Mouse (Mus musculus): Measurements from ENCODE around the gene Mrpl58. TPM values are rescaled to one million over a fixed set of nuclear protein-coding genes. Genes with fewer than 3 reads are reported as not detected.
A peak's percentile ranks its signal among the peaks of the same experiment; 100 is the strongest.

Gene Mrpl58
- polyA plus RNA-seq, 1 experiment = 146 TPM

- DNase-seq = peak; percentile 31
- Histone ChIP-seq H3K4me1 (ENCODE audit: control insufficient read depth, insufficient read depth, low read length) (no peaks in the 10 kb centered on the region; the same call in 1 of the 2 replicates), H3K4me3 (ENCODE audit: insufficient read depth, low read depth, low read length) (no peak overlapping the region), H3K36me3 (ENCODE audit: control insufficient read depth, insufficient read depth, low read length) (no peaks in the 10 kb centered on the region), H3K27ac (ENCODE audit: insufficient read depth, low read depth, low read length) (no peak overlapping the region), H3K27me3 (replicated peaks; ENCODE audit: control insufficient read depth, insufficient read depth, low read length) (no peaks in the 10 kb centered on the region)
- no peak for TF ChIP-seq POLR2A (IDR thresholded peaks at IDR 0.05; ENCODE audit: low read depth, low read length)
- no peak for TF ChIP-seq CTCF (conservative IDR thresholded peaks at IDR 0.05; ENCODE audit: insufficient read depth, insufficient read length, low read depth, low read length)
- WGBS = 48% methylated on average over 11 of the region's 11 CpGs
These were observed 2.7 kb upstream of the Mrpl58 start for GRCm38 (mm10) chr11:115400630-115401391.

- DNase-seq = no peak
- Histone ChIP-seq H3K27ac (ENCODE audit: insufficient read depth, low read depth, low read length) (no peak overlapping the region), H3K36me3 (ENCODE audit: control insufficient read depth, insufficient read depth, low read length) (no peaks in the 10 kb centered on the region), H3K4me1 (ENCODE audit: control insufficient read depth, insufficient read depth, low read length) (no peaks in the 10 kb centered on the region; the same call in 1 of the 2 replicates), H3K27me3 (replicated peaks; ENCODE audit: control insufficient read depth, insufficient read depth, low read length) (no peaks in the 10 kb centered on the region), H3K4me3 (ENCODE audit: insufficient read depth, low read depth, low read length) (no peak overlapping the region)
- TF ChIP-seq POLR2A (IDR thresholded peaks at IDR 0.05; ENCODE audit: low read depth, low read length) = no peak
- 96% methylated on average over 6 of the region's 6 CpGs for WGBS
These were observed 2.2 kb downstream of the Mrpl58 start for GRCm38 (mm10) chr11:115405723-115406122.

DNA sequence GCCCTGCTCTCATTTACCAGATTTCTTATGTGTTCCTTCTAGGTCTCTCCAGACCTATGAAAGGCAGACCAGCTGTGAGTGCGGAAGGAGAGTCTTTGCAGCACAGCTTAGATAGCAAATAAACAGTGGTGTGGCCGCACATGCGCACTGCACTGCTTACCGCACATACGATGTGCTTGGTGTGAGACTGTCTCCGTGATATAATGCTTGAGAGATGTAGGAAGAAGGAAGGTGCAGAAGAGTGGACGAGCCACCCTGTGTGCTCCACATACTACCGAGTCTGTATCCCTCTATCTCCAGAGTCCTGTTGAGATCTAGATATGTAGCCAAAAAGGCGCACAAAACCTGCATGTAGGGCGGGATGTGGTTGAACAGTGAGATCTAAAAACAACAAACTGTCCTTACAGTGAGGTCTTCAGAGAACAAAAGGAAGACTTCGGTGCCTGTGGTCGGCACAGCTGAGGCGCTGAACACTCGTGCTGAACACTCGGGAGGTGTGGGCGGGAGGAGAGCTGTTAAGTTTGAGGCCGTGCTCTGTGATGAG is 3.4 kb downstream of the Mrpl58 start:
- Histone ChIP-seq H3K4me3 (ENCODE audit: insufficient read depth, low read depth, low read length) (no peak overlapping the region), H3K27ac (ENCODE audit: insufficient read depth, low read depth, low read length) (no peak overlapping the region), H3K27me3 (replicated peaks; ENCODE audit: control insufficient read depth, insufficient read depth, low read length) (no peaks in the 10 kb centered on the region), H3K36me3 (ENCODE audit: control insufficient read depth, insufficient read depth, low read length) (no peaks in the 10 kb centered on the region), H3K4me1 (ENCODE audit: control insufficient read depth, insufficient read depth, low read length) (no peaks in the 10 kb centered on the region; the same call in 1 of the 2 replicates)
- 89% methylated on average over 17 of the region's 17 CpGs for WGBS
- TF ChIP-seq POLR2A (IDR thresholded peaks at IDR 0.05; ENCODE audit: low read depth, low read length) (no peak), CTCF (conservative IDR thresholded peaks at IDR 0.05; ENCODE audit: insufficient read depth, insufficient read length, low read depth, low read length) (no peak)
- DNase-seq = no peak

DNA sequence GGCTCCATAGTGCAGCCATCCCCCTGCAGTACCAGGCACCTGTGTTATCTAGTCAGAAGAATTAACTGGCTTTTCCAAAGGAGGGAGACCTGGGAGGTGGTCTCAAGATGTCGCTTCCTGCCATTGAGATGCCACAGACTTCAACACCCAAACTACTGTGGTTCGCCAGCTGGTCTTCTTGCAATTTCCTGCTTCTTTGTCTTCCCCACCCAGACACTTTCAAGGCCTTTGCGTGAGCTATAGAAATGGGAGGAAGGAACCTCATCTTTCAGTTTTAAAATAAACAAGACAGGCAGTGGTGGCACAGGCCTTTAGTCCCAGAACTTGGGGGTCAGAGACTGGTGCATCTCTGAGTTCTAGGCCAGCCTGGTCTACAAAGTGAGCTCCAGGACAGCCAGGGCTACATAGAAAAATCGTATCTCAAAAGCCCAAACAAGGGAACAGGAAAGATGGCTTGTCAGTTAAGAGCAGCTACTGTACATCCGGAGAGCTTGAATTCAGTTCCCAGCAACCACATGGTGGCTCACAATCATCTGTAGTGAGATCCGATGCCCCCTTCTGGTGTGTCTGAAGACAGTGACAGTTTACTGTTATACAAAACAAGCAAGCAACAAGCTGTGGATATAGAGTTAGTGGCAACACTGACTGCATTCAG is 4.8 kb downstream of the Mrpl58 start:
- H3K27ac ChIP-seq (ENCODE audit: insufficient read depth, low read depth, low read length) = peak overlapping the region; percentile 19; the same call in 1 of the 2 replicates
- no peak overlapping the region for H3K4me3 ChIP-seq (ENCODE audit: insufficient read depth, low read depth, low read length)
- H3K36me3 ChIP-seq (ENCODE audit: control insufficient read depth, insufficient read depth, low read length) = no peaks in the 10 kb centered on the region
- TF ChIP-seq CTCF (conservative IDR thresholded peaks at IDR 0.05; ENCODE audit: insufficient read depth, insufficient read length, low read depth, low read length) = no peak
- TF ChIP-seq POLR2A (IDR thresholded peaks at IDR 0.05; ENCODE audit: low read depth, low read length) = no peak
- no peaks in the 10 kb centered on the region for H3K27me3 ChIP-seq (replicated peaks; ENCODE audit: control insufficient read depth, insufficient read depth, low read length)
- H3K4me1 ChIP-seq (ENCODE audit: control insufficient read depth, insufficient read depth, low read length) = no peaks in the 10 kb centered on the region; the same call in 1 of the 2 replicates
- DNase-seq = no peak
- 79% methylated on average over 6 of the region's 6 CpGs for WGBS

- H3K27ac ChIP-seq (ENCODE audit: insufficient read depth, low read depth, low read length) = no peak overlapping the region
- TF ChIP-seq POLR2A (IDR thresholded peaks at IDR 0.05; ENCODE audit: low read depth, low read length) (no peak), CTCF (conservative IDR thresholded peaks at IDR 0.05; ENCODE audit: insufficient read depth, insufficient read length, low read depth, low read length) (no peak)
- H3K4me3 ChIP-seq (ENCODE audit: insufficient read depth, low read depth, low read length) = no peak overlapping the region
These were observed 6.0 kb downstream of the Mrpl58 start for GRCm38 (mm10) chr11:115409556-115409955.

GRCm38 (mm10) chr11:115419531-115420237 is 16.1 kb downstream of the Mrpl58 start, which contains the start of the genes Atp5h and Kctd2:
Atp5h (minus strand) TSS chr11:115419962.
Kctd2 (plus strand) TSS chr11:115420128.
- WGBS = under 1% methylated on average over 56 of the region's 56 CpGs
- peaks cover 3% of the 10 kb centered on the region; the same call in 1 of the 2 replicates for H3K36me3 ChIP-seq (ENCODE audit: control insufficient read depth, insufficient read depth, low read length)
- TF ChIP-seq CTCF (conservative IDR thresholded peaks at IDR 0.05; ENCODE audit: insufficient read depth, insufficient read length, low read depth, low read length) (no peak), POLR2A (IDR thresholded peaks at IDR 0.05; ENCODE audit: low read depth, low read length) (peak; percentile 52)
- peak; percentile 98 for DNase-seq
- peak within 1 kb of the TSS; percentile 98 for H3K4me3 ChIP-seq (ENCODE audit: insufficient read depth, low read depth, low read length)
- H3K27me3 ChIP-seq (replicated peaks; ENCODE audit: control insufficient read depth, insufficient read depth, low read length) = no peaks in the 10 kb centered on the region
- H3K27ac ChIP-seq (ENCODE audit: insufficient read depth, low read depth, low read length) = peak within 1 kb of the TSS; percentile 97
- peaks cover 15% of the 10 kb centered on the region for H3K4me1 ChIP-seq (ENCODE audit: control insufficient read depth, insufficient read depth, low read length)

More at GRCm38 (mm10) chr11:115409556-115409955, 6.0 kb downstream of the Mrpl58 start:
- 91% methylated on average over 7 of the region's 7 CpGs for WGBS
- Histone ChIP-seq H3K27me3 (replicated peaks; ENCODE audit: control insufficient read depth, insufficient read depth, low read length) (no peaks in the 10 kb centered on the region), H3K36me3 (ENCODE audit: control insufficient read depth, insufficient read depth, low read length) (no peaks in the 10 kb centered on the region), H3K4me1 (ENCODE audit: control insufficient read depth, insufficient read depth, low read length) (no peaks in the 10 kb centered on the region)
- DNase-seq = no peak

All from kidney, adult 2 months (tissue).